Comparison of ENCODE assay signal across 17 mouse cellular contexts in the genomic region with DNA sequence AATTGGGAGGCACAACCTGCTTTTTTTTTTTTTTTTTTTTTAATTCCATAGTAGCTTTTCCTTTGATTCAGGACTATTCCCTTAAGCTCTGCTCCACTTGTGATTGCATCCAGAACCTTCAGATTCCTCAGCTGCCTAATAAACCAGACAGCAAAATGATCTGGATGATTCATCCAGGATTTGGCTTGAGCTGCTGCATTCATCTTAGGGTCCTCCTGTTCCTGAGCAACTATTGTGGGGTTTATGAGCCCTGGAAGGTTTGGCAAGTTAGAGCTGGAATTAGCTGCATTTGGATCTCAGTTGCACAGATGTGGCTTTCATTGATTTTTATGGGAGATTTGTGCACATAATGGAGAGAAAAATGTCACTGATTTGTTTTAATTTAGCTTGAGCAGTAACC.
"Had no signal": no experiment of that assay in that cellular context is flagged by ENCODE, and none has a peak within 500 bp of the region (broad histone marks: within the 10 kb centered on the region; RNA-seq: fewer than 3 reads in every experiment).

No protein-coding gene starts in this region.

- H3K27ac ChIP-seq: limb, embryonic 15.5 days; liver, embryonic 12.5 days; macrophage; midbrain, embryonic 15.5 days; stomach, embryonic 15.5 days had no signal

- H3K36me3 ChIP-seq: limb, embryonic 15.5 days; liver, embryonic 12.5 days; midbrain, embryonic 15.5 days; stomach, embryonic 15.5 days had no signal

- ATAC-seq: liver, embryonic 12.5 days; midbrain, embryonic 15.5 days had no signal

- DNase-seq: kidney, adult 8-10 months; kidney, postnatal 25 days; layer of hippocampus, adult 9-11 months; layer of hippocampus, postnatal 36 days; left cerebral cortex, postnatal 4 days; lung, embryonic 14.5 days; lung, postnatal 10 days; right cerebral cortex, postnatal 4 days; thymus, adult 2 months; thymus, postnatal 25 days had no signal

- H3K9ac ChIP-seq: limb, embryonic 15.5 days; liver, embryonic 12.5 days; lung, embryonic 14.5 days; midbrain, embryonic 15.5 days; stomach, embryonic 15.5 days had no signal

- H3K27me3 ChIP-seq: limb, embryonic 15.5 days; liver, embryonic 12.5 days; megakaryocyte, embryonic 14.5 days; midbrain, embryonic 15.5 days; stomach, embryonic 15.5 days had no signal

- H3K4me1 ChIP-seq: limb, embryonic 15.5 days; liver, embryonic 12.5 days; megakaryocyte, embryonic 14.5 days; midbrain, embryonic 15.5 days; stomach, embryonic 15.5 days had no signal

- H3K4me3 ChIP-seq: limb, embryonic 15.5 days; liver, embryonic 12.5 days; megakaryocyte, embryonic 14.5 days; midbrain, embryonic 15.5 days; stomach, embryonic 15.5 days had no signal

- H3K4me2 ChIP-seq: limb, embryonic 15.5 days; liver, embryonic 12.5 days; lung, embryonic 14.5 days; midbrain, embryonic 11.5 days; midbrain, embryonic 15.5 days; stomach, embryonic 15.5 days had no signal

- H3K9me3 ChIP-seq: limb, embryonic 15.5 days; liver, embryonic 12.5 days; megakaryocyte, embryonic 14.5 days; midbrain, embryonic 15.5 days; stomach, embryonic 15.5 days had no signal
